Mouse (Mus musculus) ES-E14 (cell line): Measurements from ENCODE around the gene Arhgap32.

ENCODE experiments used
- CHD2 ChIP-seq: IDR thresholded peaks from 2 replicates; pipeline ENCODE4 v1.6.1; 2014; ENCODE audit warnings: mild to moderate bottlenecking, low read depth, low read length, inconsistent platforms
- HCFC1 ChIP-seq: IDR thresholded peaks from 2 replicates; pipeline ENCODE4 v1.6.1; 2012; ENCODE audit warnings: low read length, inconsistent platforms, borderline replicate concordance; ENCODE audit not compliant: insufficient read depth
- MAFK ChIP-seq: IDR thresholded peaks from 2 replicates; pipeline ENCODE4 v1.6.1; 2014; ENCODE audit warnings: mild to moderate bottlenecking, low read depth, low read length, inconsistent platforms; ENCODE audit not compliant: insufficient read depth
- ZC3H11A ChIP-seq: IDR thresholded peaks from 2 replicates; pipeline ENCODE4 v1.6.1; 2012; ENCODE audit warnings: low read depth, mild to moderate bottlenecking, inconsistent platforms, low read length, borderline replicate concordance
- ZNF384 ChIP-seq: IDR thresholded peaks from 2 replicates; pipeline ENCODE4 v1.6.1; 2012; ENCODE audit warnings: low read depth, low read length, inconsistent platforms

GRCm38 (mm10) chr9:32142834-32143233 is 26.9 kb downstream of the Arhgap32 start:
- TF ChIP-seq ZNF384 = no peak
- no peak for TF ChIP-seq ZC3H11A
- TF ChIP-seq MAFK = no peak
- TF ChIP-seq HCFC1 = no peak
- TF ChIP-seq CHD2 = no peak
